Mouse (Mus musculus): ENCODE measurements around the gene Gm8127.
"Not testable (repeated sequence)": the region's sequence is repeated elsewhere in the genome, so short reads cannot be mapped to it uniquely, and the experiment has no call there.

GRCm38 (mm10) chr14:43263421-43263820 is 30.2 kb downstream of the Gm8127 start:
- not testable (repeated sequence) for TF ChIP-seq POLR2A (IDR thresholded peaks at IDR 0.05; ENCODE audit: borderline replicate concordance, extremely low read depth, insufficient read depth, insufficient read length, poor library complexity, severe bottlenecking); CTCF (IDR thresholded peaks at IDR 0.05; ENCODE audit: borderline replicate concordance, extremely low read depth, insufficient read depth, insufficient read length)

All from brain, embryonic 14.5 days (tissue).